Mouse (Mus musculus) spleen, adult 2 months (tissue): ENCODE measurements around the gene Schip1. TPM values are rescaled to one million over a fixed set of nuclear protein-coding genes. Genes with fewer than 3 reads are reported as not detected.

Experiments used
- DNase-seq, 2 experiments: peaks; one replicate each; pipeline versions ENCODE4 v3.0.0 to v3.0.0-alpha.2; 2012 to 2021; ENCODE audit warnings: low spot score in 2 of 2, low read depth in 1 of 2
- H3K27ac ChIP-seq: fragments of 200-500 bp; 2 replicates; pipeline ENCODE4 v1.5.1; 2012; ENCODE audit warnings: low read length, inconsistent platforms; ENCODE audit not compliant: insufficient read depth
- H3K27me3 ChIP-seq: fragments of 200-500 bp; 2 replicates; pipeline ENCODE4 v1.6.1; 2012; ENCODE audit warnings: mild to moderate bottlenecking, moderate library complexity, low read length, inconsistent platforms; ENCODE audit not compliant: control insufficient read depth, insufficient read depth
- H3K36me3 ChIP-seq: fragments of 200-500 bp; 2 replicates; pipeline ENCODE4 v1.6.1; 2012; ENCODE audit warnings: mild to moderate bottlenecking, low read length, inconsistent platforms; ENCODE audit not compliant: control insufficient read depth, insufficient read depth
- H3K4me1 ChIP-seq: fragments of 200-500 bp; 2 replicates; pipeline ENCODE4 v1.6.1; 2011; ENCODE audit warnings: inconsistent platforms; ENCODE audit not compliant: control insufficient read depth, insufficient read depth, insufficient read length
- H3K4me3 ChIP-seq: fragments of 200-500 bp; 2 replicates; pipeline ENCODE4 v1.5.1; 2011; ENCODE audit warnings: mild to moderate bottlenecking, inconsistent platforms; ENCODE audit not compliant: insufficient read depth, insufficient read length; ENCODE audit errors: extremely low read depth
- CTCF ChIP-seq: fragments of 200-500 bp; IDR thresholded peaks from 2 replicates; pipeline ENCODE4 v1.5.1; 2011; ENCODE audit warnings: mild to moderate bottlenecking, inconsistent platforms; ENCODE audit not compliant: insufficient read depth, insufficient read length, insufficient replicate concordance; ENCODE audit errors: extremely low read depth
- POLR2A ChIP-seq: fragments of 200-500 bp; IDR thresholded peaks from 2 replicates; pipeline ENCODE4 v1.6.1; 2011; ENCODE audit warnings: low read depth, low read length, inconsistent platforms
- WGBS: fragments of 180-500 bp; shearing (Covaris S2); methylation state at CpG from one replicate; pipeline ENCODE4 v1.1.7; 2018; 5-methylcytosine and 5-hydroxymethylcytosine counted together
- polyA plus RNA-seq: library from polyadenylated mRNA; depleted of rRNA; stranded (reverse); fragments of >200 nt; gene quantifications from 2 replicates; pipeline ENCODE4 v1.2.3, GENCODE M21; 2012

The Schip1 gene
- polyA plus RNA-seq, 1 experiment: 3.7 TPM

DNA sequence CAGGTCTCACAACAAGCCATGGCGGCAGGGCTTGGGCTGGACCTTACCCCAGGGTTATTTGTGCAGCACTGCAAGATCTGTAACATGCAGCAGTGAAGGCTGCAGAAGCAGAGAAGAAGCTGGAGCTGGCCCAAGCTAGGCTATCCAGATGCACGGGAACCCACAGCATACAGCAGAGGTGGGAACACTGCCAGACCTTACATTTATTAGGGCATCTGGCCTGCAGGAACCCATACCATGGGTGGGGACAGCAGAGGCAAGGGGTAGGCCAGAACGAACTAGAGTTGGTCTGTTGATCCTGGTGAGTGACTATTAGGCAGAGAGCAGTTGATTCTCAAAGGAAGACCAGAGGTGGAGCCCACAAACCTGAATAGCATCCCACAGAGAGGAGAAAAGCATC, 178.6 kb downstream of the Schip1 start:
- no peak for DNase-seq
- 66% methylated on average over 3 of the region's 3 CpGs for WGBS

DNA sequence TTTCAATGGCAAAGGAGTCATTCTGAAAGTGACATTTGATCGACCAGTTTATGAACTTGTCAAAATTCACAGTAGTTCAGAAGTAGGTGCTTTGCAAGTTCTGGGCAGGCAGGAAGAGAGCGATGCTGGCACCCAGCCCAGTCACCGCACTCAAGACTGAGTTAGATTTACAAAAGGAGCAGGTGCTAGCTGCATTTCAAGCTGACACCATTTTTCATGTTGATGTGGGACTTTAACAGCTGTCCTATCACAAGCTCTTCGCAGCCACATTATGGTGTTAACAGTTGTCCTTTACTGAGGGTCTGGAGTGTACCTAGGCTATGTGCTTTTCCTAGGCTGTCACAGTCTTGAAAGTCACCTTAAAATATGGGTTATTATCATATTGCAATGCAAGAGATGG, 181.6 kb downstream of the Schip1 start:
- no peak for DNase-seq
- Histone ChIP-seq H3K27ac (no peak overlapping the region), H3K4me1 (no peaks in the 10 kb centered on the region), H3K36me3 (no peaks in the 10 kb centered on the region), H3K4me3 (no peak overlapping the region), H3K27me3 (no peaks in the 10 kb centered on the region)
- WGBS: 78% methylated on average over 4 of the region's 4 CpGs
- TF ChIP-seq POLR2A (no peak), CTCF (no peak)

More for the DNA sequence above, 178.6 kb downstream of the Schip1 start:
- H3K4me1 ChIP-seq: no peaks in the 10 kb centered on the region
- H3K27ac ChIP-seq: no peak overlapping the region
- no peak for TF ChIP-seq POLR2A
- no peak for TF ChIP-seq CTCF
- no peak overlapping the region for H3K4me3 ChIP-seq
- H3K27me3 ChIP-seq: no peaks in the 10 kb centered on the region
- H3K36me3 ChIP-seq: no peaks in the 10 kb centered on the region

DNA sequence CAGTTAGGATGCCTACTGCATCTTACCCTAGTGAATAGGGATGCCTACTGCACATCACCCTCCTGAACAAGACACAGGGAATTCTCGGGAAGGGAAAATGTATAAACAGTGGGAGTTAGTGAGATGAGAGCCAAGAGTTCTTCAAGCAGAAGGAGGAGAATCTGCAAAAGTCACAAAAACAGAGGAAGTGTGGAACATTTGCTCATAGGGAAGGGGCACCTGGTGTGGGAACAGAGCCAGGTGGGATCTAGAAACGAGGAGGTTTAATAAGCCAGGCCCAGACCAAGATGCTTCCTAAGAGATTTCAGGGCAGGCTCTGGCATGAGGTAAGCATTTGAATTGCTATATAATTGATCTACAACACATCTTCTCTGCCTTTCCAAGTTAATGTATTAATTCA, 186.0 kb downstream of the Schip1 start:
- no peaks in the 10 kb centered on the region for H3K36me3 ChIP-seq
- H3K27ac ChIP-seq: no peak overlapping the region
- no peaks in the 10 kb centered on the region for H3K4me1 ChIP-seq
- no peaks in the 10 kb centered on the region for H3K27me3 ChIP-seq
- DNase-seq: no peak
- WGBS: 69% methylated on average over 2 of the region's 2 CpGs
- TF ChIP-seq CTCF: no peak
- no peak for TF ChIP-seq POLR2A
- H3K4me3 ChIP-seq: no peak overlapping the region

DNA sequence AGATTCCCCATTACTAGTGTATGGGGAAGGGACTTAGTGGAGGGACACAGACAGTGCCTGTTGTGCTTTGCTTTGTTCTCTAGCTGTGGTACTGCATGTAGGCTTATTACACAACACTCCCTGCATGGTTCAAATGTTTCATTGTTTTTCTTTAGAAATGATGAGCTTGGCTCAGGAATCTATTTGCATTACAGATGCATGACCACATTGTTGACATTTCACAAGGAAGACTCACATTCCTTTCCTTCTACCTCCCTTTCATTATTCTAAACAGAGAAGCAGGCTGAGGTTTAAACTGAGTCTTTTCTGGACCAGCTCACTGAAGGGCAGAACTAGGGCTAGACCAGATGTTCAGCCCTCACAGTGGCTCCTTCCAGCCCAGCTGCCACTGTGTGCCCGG, 187.7 kb downstream of the Schip1 start:
- 81% methylated on average over 1 of the region's 1 CpGs for WGBS
- DNase-seq: no peak
- TF ChIP-seq CTCF (no peak), POLR2A (no peak)

DNA sequence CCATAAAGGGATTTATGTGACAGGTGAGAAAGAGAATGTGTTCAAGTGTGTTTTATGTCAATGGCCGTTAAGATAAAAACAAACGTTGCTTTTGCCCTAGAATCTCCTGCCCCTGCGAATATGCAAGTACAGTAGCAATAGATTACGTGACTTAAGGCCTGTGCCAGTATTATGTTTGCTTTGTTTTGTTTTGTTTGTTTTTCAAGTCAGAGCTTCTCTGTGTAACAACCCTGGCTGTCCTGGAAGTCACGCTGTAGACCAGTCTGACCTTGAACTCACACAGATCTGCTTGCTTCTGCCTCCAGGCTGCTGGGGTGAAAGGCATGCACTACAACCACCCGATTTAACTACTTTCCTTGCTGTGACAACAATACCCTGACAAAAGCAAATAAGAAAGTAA, 197.7 kb downstream of the Schip1 start:
- 83% methylated on average over 6 of the region's 6 CpGs for WGBS
- no peak for DNase-seq
- H3K36me3 ChIP-seq: no peaks in the 10 kb centered on the region
- no peak overlapping the region for H3K4me3 ChIP-seq
- TF ChIP-seq POLR2A (no peak), CTCF (no peak)
- H3K4me1 ChIP-seq: no peaks in the 10 kb centered on the region
- no peaks in the 10 kb centered on the region for H3K27me3 ChIP-seq
- no peak overlapping the region for H3K27ac ChIP-seq

More for the DNA sequence above, 187.7 kb downstream of the Schip1 start:
- Histone ChIP-seq H3K36me3 (no peaks in the 10 kb centered on the region), H3K4me1 (no peaks in the 10 kb centered on the region), H3K4me3 (no peak overlapping the region), H3K27me3 (no peaks in the 10 kb centered on the region), H3K27ac (no peak overlapping the region)

DNA sequence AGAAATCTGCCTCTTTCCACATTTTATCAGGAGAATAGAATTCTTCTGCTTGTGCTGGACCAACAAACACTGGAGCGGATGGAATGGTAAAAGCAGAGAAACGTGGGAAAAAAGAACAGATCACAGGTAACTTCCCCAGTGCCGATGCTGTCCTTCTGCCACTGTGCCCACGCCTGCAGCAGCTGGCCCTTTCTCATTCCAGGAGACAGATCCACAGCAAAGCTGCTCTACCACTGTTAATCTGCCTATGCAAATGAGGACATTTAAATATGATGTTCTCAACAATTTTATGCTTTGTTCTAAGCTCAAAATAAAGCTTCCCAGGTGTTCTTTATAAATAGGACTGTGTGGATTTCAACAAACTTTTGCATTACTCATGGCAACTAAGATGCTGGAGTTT, 203.3 kb downstream of the Schip1 start:
- no peaks in the 10 kb centered on the region for H3K27me3 ChIP-seq
- H3K4me1 ChIP-seq: no peaks in the 10 kb centered on the region
- no peak overlapping the region for H3K4me3 ChIP-seq
- no peak for DNase-seq
- H3K36me3 ChIP-seq: no peaks in the 10 kb centered on the region
- no peak overlapping the region for H3K27ac ChIP-seq
- TF ChIP-seq CTCF (no peak), POLR2A (no peak)
- WGBS: 85% methylated on average over 4 of the region's 4 CpGs

DNA sequence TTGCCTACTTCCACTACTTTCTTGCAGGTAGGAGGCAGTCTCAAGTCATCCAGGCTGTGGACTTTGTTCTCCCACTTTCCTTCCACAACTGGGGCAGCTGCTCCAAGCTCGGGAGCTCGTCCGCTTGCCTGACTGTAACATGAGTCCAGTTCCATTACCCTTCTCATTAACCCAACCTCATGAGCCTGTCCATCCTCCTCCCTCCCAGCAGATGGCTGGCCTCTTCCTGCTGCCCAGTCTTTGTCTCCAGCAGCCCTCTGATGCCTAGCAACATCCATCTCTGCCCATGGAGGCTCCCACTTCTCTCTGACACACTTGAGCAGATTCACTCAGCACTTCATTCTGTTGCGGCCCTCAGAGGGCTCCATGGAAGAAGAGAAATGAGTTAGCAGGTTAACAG, 204.6 kb downstream of the Schip1 start:
- Histone ChIP-seq H3K27ac (no peak overlapping the region), H3K4me1 (no peaks in the 10 kb centered on the region), H3K4me3 (no peak overlapping the region), H3K36me3 (no peaks in the 10 kb centered on the region), H3K27me3 (no peaks in the 10 kb centered on the region)
- TF ChIP-seq POLR2A: no peak
- no peak for TF ChIP-seq CTCF
- no peak for DNase-seq
- WGBS: 89% methylated on average over 4 of the region's 4 CpGs
